Mouse (Mus musculus) limb, embryonic 13.5 days (tissue): ENCODE measurements at regions not wholly inside any gene's neighbourhood (a gene's known extent, or its start where the extent isn't known, plus 50 kb on each side); places are given as distances from the start of the nearest gene placed in this dataset.

ENCODE experiments used
- ATAC-seq: fragments of 200-750 bp; cut with Nextera tagmentation; 2 replicates; pipeline ENCODE4 v1.8.0; 2017; ENCODE audit warnings: low read depth, moderate number of reproducible peaks, moderate TSS enrichment; ENCODE audit not compliant: low FRiP score
- H3K27ac ChIP-seq: fragments of 300-500 bp; sonication (generic); 2 replicates; pipeline ENCODE4 v1.5.1; 2015; ENCODE audit warnings: inconsistent platforms, mild to moderate bottlenecking, moderate library complexity
- H3K27me3 ChIP-seq: fragments of 300-500 bp; sonication (generic); 2 replicates; pipeline ENCODE4 v1.6.1; 2015; ENCODE audit warnings: mild to moderate bottlenecking, inconsistent platforms
- H3K36me3 ChIP-seq: fragments of 300-500 bp; sonication (generic); 2 replicates; pipeline ENCODE4 v1.6.1; 2015; ENCODE audit warnings: inconsistent platforms, mild to moderate bottlenecking, moderate library complexity
- H3K4me1 ChIP-seq: fragments of 300-500 bp; sonication (generic); 2 replicates; pipeline ENCODE4 v1.6.1; 2015; ENCODE audit warnings: inconsistent platforms
- H3K4me2 ChIP-seq: fragments of 300-500 bp; sonication (generic); replicated peaks from 2 replicates; pipeline ENCODE4 v1.6.1; 2015; ENCODE audit warnings: inconsistent platforms, mild to moderate bottlenecking, moderate library complexity
- H3K4me3 ChIP-seq: fragments of 300-500 bp; sonication (generic); 2 replicates; pipeline ENCODE4 v1.5.1; 2015; ENCODE audit warnings: moderate library complexity, mild to moderate bottlenecking, inconsistent platforms
- H3K9ac ChIP-seq: fragments of 300-500 bp; sonication (generic); 2 replicates; pipeline ENCODE4 v1.6.1; 2015; ENCODE audit warnings: mild to moderate bottlenecking, inconsistent platforms
- H3K9me3 ChIP-seq: fragments of 300-500 bp; sonication (generic); 2 replicates; pipeline ENCODE4 v1.6.1; 2016; ENCODE audit warnings: inconsistent platforms
- WGBS: fragments of 180-500 bp; shearing (Covaris S2); methylation state at CpG from one replicate; pipeline ENCODE4 v1.1.7; 2015; 5-methylcytosine and 5-hydroxymethylcytosine counted together

DNA sequence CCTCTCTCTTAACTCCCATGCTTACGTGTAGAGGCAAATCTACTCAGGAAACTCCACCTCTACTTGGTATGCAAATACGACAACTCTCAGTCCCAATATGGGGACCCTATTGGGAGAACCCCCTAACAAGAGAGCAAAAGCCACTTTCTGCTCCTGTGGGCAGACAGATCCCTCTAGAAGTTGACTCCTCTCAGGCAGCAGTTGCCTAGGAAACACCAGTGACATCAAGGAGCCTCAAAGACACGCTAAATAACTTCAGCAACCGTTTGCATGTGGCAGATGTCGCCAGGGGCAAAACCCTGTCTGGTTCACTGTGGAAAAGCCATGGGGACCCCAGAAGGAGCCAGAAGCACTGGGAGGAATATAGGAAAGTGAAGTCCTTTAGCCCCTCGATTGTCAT is 147.5 kb downstream of the Rybp start:
- peaks cover 29% of the 10 kb centered on the region for H3K4me1 ChIP-seq
- no peak overlapping the region for H3K27ac ChIP-seq
- H3K36me3 ChIP-seq = no peaks in the 10 kb centered on the region
- H3K9ac ChIP-seq = no peak overlapping the region
- 60% methylated on average over 6 of the region's 6 CpGs for WGBS
- no peak overlapping the region for H3K4me2 ChIP-seq
- H3K27me3 ChIP-seq = peaks cover 48% of the 10 kb centered on the region
- no peak overlapping the region for H3K4me3 ChIP-seq
- no peak for ATAC-seq
- no peaks in the 10 kb centered on the region for H3K9me3 ChIP-seq

DNA sequence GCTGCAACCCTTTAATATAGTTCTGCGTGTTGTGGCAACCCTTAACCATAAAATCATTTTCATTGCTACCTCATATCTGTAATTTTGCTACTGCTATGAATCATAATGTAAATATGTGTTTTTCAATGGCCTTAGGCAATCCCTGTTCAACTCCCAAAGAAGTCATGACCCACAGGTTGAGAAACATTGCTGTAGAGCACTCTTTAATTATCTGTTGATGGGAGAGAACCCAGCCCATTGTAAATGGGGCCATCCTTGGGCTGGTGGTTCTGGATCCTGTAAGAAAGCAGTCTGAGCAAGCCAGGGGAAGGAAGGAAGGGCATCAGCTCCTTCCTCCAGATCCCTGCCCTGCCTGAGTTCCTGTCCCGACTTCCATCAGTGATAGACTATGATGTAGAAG is 148.6 kb downstream of the Rybp start:
- Histone ChIP-seq H3K27me3 (peaks cover 48% of the 10 kb centered on the region), H3K4me3 (no peak overlapping the region)

DNA sequence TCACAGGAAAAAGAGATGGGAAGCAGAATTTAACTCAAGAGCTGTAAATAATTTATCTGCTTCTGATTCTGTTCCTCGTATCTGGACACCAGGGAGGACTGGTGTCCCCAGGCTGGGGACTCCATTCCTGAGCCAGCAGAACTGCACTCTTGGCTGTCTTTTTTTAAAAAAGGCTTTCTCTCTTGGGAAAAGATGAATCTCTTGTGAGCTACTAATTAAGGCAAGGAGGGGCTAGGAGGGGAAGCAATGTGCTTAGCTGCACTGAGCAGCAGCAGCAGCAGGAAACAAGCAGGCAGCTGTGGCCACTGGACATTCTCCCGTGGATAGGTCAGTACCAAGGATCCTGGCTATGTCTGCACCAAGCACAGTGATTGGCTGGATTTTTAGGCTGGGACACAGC is 152.1 kb downstream of the Rybp start:
- Histone ChIP-seq H3K9ac (no peak overlapping the region), H3K27ac (no peak overlapping the region), H3K9me3 (no peaks in the 10 kb centered on the region), H3K4me3 (no peak overlapping the region), H3K36me3 (no peaks in the 10 kb centered on the region), H3K4me2 (no peak overlapping the region), H3K27me3 (peaks cover 35% of the 10 kb centered on the region), H3K4me1 (peaks cover 18% of the 10 kb centered on the region)
- ATAC-seq = no peak
- WGBS = 28% methylated on average over 2 of the region's 2 CpGs

More for the DNA sequence above, 148.6 kb downstream of the Rybp start:
- peaks cover 18% of the 10 kb centered on the region for H3K4me1 ChIP-seq
- no peaks in the 10 kb centered on the region for H3K9me3 ChIP-seq
- no peak for ATAC-seq
- H3K4me2 ChIP-seq = no peak overlapping the region
- no peak overlapping the region for H3K9ac ChIP-seq
- H3K36me3 ChIP-seq = no peaks in the 10 kb centered on the region
- WGBS = 74% methylated on average over 2 of the region's 2 CpGs
- no peak overlapping the region for H3K27ac ChIP-seq

- no peak for ATAC-seq
- Histone ChIP-seq H3K27ac (no peak overlapping the region), H3K4me3 (no peak overlapping the region), H3K9ac (no peak overlapping the region), H3K36me3 (no peaks in the 10 kb centered on the region), H3K4me2 (no peak overlapping the region), H3K4me1 (peaks cover 14% of the 10 kb centered on the region), H3K27me3 (peaks cover 30% of the 10 kb centered on the region), H3K9me3 (no peaks in the 10 kb centered on the region)
- WGBS = 88% methylated on average over 9 of the region's 9 CpGs
Observed at GRCm38 (mm10) chr6:100133970-100134369, 153.3 kb downstream of the Rybp start.

DNA sequence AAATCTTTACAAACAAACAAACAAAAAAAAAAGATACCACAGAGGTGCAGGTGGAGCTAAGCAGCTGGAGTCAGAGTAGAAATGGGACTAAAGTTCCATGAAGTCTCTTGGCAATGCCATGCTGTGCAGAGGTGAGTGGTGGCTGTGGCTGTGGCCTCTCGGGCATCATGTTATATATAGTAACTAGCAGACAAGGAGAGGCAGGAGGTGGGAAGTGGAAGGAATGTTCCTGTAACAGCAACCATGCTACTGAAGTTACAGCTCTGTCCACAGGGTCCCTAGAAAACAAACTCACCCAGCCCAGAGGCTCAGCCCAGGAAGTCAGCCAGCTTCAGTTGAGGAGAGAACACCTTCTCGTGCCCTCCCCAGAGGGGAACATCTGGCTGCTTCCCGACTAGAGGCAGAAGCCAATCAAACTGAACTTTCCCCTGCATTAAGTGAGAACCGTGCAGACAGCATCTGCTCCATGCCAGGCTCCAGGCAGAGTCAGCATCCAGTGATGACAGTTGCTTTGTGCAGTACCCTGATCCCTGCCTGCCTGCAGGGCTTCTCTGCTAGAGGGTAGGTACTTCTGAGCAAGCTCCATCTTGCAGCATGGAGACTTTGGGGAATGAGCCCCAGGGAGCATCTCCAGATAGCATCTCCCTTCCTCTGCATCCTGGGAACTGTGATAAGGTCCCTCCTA is 154.2 kb downstream of the Rybp start:
- H3K4me1 ChIP-seq = peaks cover 19% of the 10 kb centered on the region
- H3K36me3 ChIP-seq = no peaks in the 10 kb centered on the region
- H3K4me3 ChIP-seq = no peak overlapping the region
- H3K27me3 ChIP-seq = peaks cover 33% of the 10 kb centered on the region
- no peak for ATAC-seq
- 17% methylated on average over 4 of the region's 4 CpGs for WGBS
- no peak overlapping the region for H3K4me2 ChIP-seq
- H3K9ac ChIP-seq = no peak overlapping the region; the same call in 1 of the 2 replicates
- no peak overlapping the region for H3K27ac ChIP-seq
- H3K9me3 ChIP-seq = no peaks in the 10 kb centered on the region

DNA sequence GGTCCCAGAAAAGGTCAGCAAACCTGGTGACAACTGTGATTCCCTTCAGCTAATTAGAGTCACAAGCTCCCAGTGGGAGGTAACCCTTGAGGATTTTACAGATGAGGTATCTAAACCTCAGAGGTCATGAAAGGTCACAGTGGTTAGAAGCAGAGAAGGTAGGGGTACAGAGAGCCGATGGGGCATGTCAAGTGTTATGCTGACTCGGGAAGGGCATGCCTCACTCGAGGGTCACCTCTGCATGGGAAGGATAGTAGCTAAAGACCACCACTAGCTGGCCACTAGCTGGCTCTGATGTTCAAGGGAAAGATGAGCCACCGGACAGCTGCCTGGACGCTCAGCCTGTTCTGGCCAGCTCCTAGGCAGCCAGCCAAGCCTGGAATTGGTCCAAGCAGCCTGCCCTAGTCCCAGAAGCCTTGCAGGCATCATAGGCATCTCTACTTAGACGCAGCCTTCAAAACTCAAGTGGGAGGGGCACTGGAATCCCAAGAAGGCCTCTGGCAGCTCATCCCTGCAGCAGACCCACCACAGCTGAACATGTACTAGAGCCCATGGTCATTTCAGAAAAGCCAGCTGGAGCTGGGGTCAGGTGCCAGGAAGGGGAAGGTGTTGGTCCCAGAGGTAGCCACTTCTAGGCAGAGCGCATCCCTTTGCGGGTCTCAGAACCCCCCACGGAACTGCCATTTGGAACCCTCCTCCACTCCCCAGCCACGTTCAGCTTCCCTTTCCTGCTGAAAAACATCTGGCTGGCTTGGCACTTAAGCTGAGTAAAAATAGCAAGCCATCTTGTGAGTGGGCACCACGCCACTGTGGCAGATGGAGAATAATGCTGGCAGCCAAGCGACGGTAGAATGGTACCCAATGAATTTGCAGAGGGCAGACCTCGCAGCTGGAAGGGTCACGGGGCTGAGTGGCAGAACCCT is 159.8 kb downstream of the Rybp start:
- 33% methylated on average over 15 of the region's 15 CpGs for WGBS
- peaks cover 19% of the 10 kb centered on the region for H3K4me1 ChIP-seq
- peaks cover 30% of the 10 kb centered on the region for H3K27me3 ChIP-seq
- H3K36me3 ChIP-seq = no peaks in the 10 kb centered on the region
- H3K4me3 ChIP-seq = no peak overlapping the region
- peaks cover 10% of the 10 kb centered on the region; the same call in 1 of the 2 replicates for H3K9me3 ChIP-seq
- H3K27ac ChIP-seq = peak overlapping the region; percentile 17; the same call in 1 of the 2 replicates
- H3K9ac ChIP-seq = no peak overlapping the region
- H3K4me2 ChIP-seq = no peak overlapping the region
- ATAC-seq = peak; percentile 78

DNA sequence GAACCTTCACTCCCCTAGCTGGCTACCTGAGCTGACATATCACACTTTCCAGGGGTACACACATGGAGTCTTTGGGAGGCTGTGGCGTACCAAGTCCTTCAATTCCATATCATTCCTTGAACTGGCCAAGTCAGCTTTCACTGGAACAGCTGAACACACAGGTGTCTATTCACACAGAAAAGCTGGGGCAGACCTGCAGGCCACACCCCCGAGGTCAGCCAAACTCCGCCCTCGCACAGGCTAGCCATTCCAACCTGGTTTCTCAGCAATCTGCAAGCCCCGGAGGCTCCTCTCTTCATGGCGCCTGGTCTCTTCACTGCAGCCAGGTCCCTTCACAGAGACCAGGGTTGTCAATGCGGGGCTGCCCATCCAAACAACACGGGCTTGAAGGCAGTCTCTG is 160.5 kb downstream of the Rybp start:
- ATAC-seq = no peak
- Histone ChIP-seq H3K4me1 (peaks cover 19% of the 10 kb centered on the region), H3K4me2 (no peak overlapping the region), H3K36me3 (no peaks in the 10 kb centered on the region), H3K9me3 (peaks cover 10% of the 10 kb centered on the region; the same call in 1 of the 2 replicates), H3K4me3 (no peak overlapping the region), H3K27ac (no peak overlapping the region), H3K27me3 (peaks cover 33% of the 10 kb centered on the region), H3K9ac (no peak overlapping the region)
- WGBS = 47% methylated on average over 8 of the region's 8 CpGs

DNA sequence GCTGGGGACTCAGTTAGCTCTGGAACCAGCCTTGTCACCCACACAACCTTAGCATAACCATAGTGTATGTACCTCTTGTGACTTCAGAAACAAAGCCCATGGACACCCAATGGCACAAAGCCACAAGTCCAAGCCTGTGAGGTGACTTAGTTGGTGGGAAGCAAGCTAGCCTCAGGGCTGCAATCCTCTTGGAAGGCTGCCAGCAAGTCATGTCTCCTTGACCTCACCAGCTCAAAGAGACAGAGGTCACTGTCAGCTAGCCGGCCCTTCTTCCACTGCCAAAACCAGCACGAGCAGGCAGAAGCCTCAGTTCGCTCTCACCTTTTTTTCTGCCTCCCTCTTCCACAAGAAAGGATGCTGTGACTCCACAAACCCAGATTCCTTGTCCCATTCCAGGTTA is 161.0 kb downstream of the Rybp start:
- no peak overlapping the region for H3K4me2 ChIP-seq
- no peak for ATAC-seq
- H3K9ac ChIP-seq = no peak overlapping the region
- 90% methylated on average over 3 of the region's 3 CpGs for WGBS
- H3K27ac ChIP-seq = no peak overlapping the region
- peaks cover 22% of the 10 kb centered on the region for H3K4me1 ChIP-seq
- H3K27me3 ChIP-seq = peaks cover 37% of the 10 kb centered on the region
- no peak overlapping the region for H3K4me3 ChIP-seq
- H3K9me3 ChIP-seq = peaks cover 10% of the 10 kb centered on the region; the same call in 1 of the 2 replicates
- no peaks in the 10 kb centered on the region for H3K36me3 ChIP-seq

- Histone ChIP-seq H3K36me3 (no peaks in the 10 kb centered on the region), H3K27ac (no peak overlapping the region), H3K4me3 (no peak overlapping the region), H3K9ac (no peak overlapping the region), H3K4me1 (peaks cover 27% of the 10 kb centered on the region), H3K9me3 (peaks cover 10% of the 10 kb centered on the region; the same call in 1 of the 2 replicates), H3K4me2 (no peak overlapping the region), H3K27me3 (peaks cover 25% of the 10 kb centered on the region)
- ATAC-seq = no peak
- WGBS = 47% methylated on average over 6 of the region's 6 CpGs
Observed at GRCm38 (mm10) chr6:100121240-100121639, 166.0 kb downstream of the Rybp start.

GRCm38 (mm10) chr6:100120017-100120944 is 167.0 kb downstream of the Rybp start:
- peak; percentile 85 for ATAC-seq
- Histone ChIP-seq H3K9me3 (peaks cover 4% of the 10 kb centered on the region; the same call in 1 of the 2 replicates), H3K4me1 (peaks cover 27% of the 10 kb centered on the region), H3K4me2 (0 out of 2 replicates have a peak overlapping the region, but pooled peaks have one; percentile 11), H3K9ac (no peak overlapping the region), H3K36me3 (no peaks in the 10 kb centered on the region), H3K27ac (peak overlapping the region; percentile 74; the same call in 1 of the 2 replicates), H3K4me3 (no peak overlapping the region), H3K27me3 (peaks cover 24% of the 10 kb centered on the region)
- WGBS = 28% methylated on average over 16 of the region's 16 CpGs

GRCm38 (mm10) chr6:100117084-100117483 is 170.2 kb downstream of the Rybp start:
- Histone ChIP-seq H3K27me3 (peaks cover 10% of the 10 kb centered on the region; the same call in 1 of the 2 replicates), H3K9me3 (no peaks in the 10 kb centered on the region), H3K4me3 (no peak overlapping the region), H3K4me2 (no peak overlapping the region), H3K27ac (no peak overlapping the region), H3K36me3 (no peaks in the 10 kb centered on the region), H3K9ac (no peak overlapping the region), H3K4me1 (peaks cover 27% of the 10 kb centered on the region)
- ATAC-seq = no peak
- WGBS = 82% methylated on average over 3 of the region's 3 CpGs
